Mouse (Mus musculus): Measurements from ENCODE around the gene Nup188.

The Nup188 gene

GRCm38 (mm10) chr2:30256616-30257350 is 29.4 kb upstream of the Nup188 start:
- DNase-seq (ENCODE audit: low spot score in 2 of 2) = no peak

GRCm38 (mm10) chr2:30257699-30258460 is 28.3 kb upstream of the Nup188 start:
- no peak for DNase-seq (ENCODE audit: low spot score in 2 of 2)

- peak; percentile 89 to 96 for DNase-seq (ENCODE audit: low spot score in 2 of 2)
These were observed 27.6 kb upstream of the Nup188 start for GRCm38 (mm10) chr2:30258600-30258999.

- DNase-seq (ENCODE audit: low spot score in 2 of 2) = no peak
These were observed 26.8 kb upstream of the Nup188 start for GRCm38 (mm10) chr2:30259131-30260064.

- DNase-seq (ENCODE audit: low spot score in 2 of 2) = peak in 1 of 2 experiments; percentile 8
These were observed 25.0 kb upstream of the Nup188 start for GRCm38 (mm10) chr2:30261064-30261736.

GRCm38 (mm10) chr2:30261921-30262839 is 24.0 kb upstream of the Nup188 start:
- peak in 1 of 2 experiments; percentile 4 for DNase-seq (ENCODE audit: low spot score in 2 of 2)

- peak; percentile 66 to 74 for DNase-seq (ENCODE audit: low spot score in 2 of 2)
These were observed 23.3 kb upstream of the Nup188 start for GRCm38 (mm10) chr2:30262840-30263441.

GRCm38 (mm10) chr2:30263811-30264210 is 22.4 kb upstream of the Nup188 start:
- DNase-seq (ENCODE audit: low spot score in 2 of 2) = no peak

- DNase-seq (ENCODE audit: low spot score in 2 of 2) = no peak
These were observed 21.3 kb upstream of the Nup188 start for GRCm38 (mm10) chr2:30264671-30265519.

- DNase-seq (ENCODE audit: low spot score in 2 of 2) = peak; percentile 93 to 94
These were observed 20.4 kb upstream of the Nup188 start, which contains the start of gene Phyhd1 for GRCm38 (mm10) chr2:30265767-30266253. TSS of gene Phyhd1 (plus strand) at chr2:30266203.

GRCm38 (mm10) chr2:30266392-30266941 is 19.7 kb upstream of the Nup188 start:
- DNase-seq (ENCODE audit: low spot score in 2 of 2) = peak; percentile 82 to 86

GRCm38 (mm10) chr2:30267466-30267865 is 18.7 kb upstream of the Nup188 start:
- DNase-seq (ENCODE audit: low spot score in 2 of 2) = no peak

- no peak for DNase-seq (ENCODE audit: low spot score in 2 of 2)
These were observed 17.8 kb upstream of the Nup188 start for GRCm38 (mm10) chr2:30268371-30268770.

GRCm38 (mm10) chr2:30269241-30269990 is 16.8 kb upstream of the Nup188 start:
- no peak for DNase-seq (ENCODE audit: low spot score in 2 of 2)

GRCm38 (mm10) chr2:30270134-30270533 is 16.1 kb upstream of the Nup188 start:
- peak; percentile 91 to 96 for DNase-seq (ENCODE audit: low spot score in 2 of 2)

GRCm38 (mm10) chr2:30280743-30281142 is 5.5 kb upstream of the Nup188 start, which contains the start of gene Gm28038:
TSS of gene Gm28038 (plus strand) at chr2:30281043.
- DNase-seq (ENCODE audit: low spot score in 2 of 2) = no peak

GRCm38 (mm10) chr2:30281651-30282050 is 4.5 kb upstream of the Nup188 start:
- DNase-seq (ENCODE audit: low spot score in 2 of 2) = no peak

Measured in heart, adult 9 months (tissue).